Mouse (Mus musculus): Measurements from ENCODE around the gene Ube4a.

DNA sequence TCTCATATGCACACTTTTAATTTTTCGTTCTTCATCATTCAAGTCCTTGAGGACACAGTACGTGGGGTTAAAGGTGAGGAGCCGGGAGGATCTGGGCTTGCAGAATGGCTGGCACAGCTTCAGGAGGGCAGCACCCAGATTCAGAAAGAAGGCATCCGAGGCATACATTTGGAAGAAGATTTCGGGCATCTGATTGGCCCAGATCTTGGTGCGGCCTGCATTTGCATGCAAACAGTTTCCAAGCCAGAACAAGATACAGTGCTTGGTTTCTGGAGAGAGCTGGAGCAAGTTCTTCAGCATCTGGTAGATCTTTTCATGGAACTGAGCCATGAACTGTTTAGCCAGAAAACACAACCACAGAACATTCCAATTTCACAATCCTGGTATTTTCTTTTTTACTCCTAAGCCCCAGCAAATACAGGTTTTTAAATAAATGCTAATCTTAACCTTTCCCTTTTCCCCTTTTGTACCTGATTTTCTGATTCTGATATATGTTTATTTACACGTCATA, 19.2 kb downstream of the Ube4a start:
- TF ChIP-seq CTCF (IDR thresholded peaks at IDR 0.05; ENCODE audit: low read depth, low read length) (no peak), GATA2 (IDR thresholded peaks at IDR 0.05; ENCODE audit: borderline replicate concordance, low read depth, low read length) (no peak), POLR2AphosphoS5 (IDR thresholded peaks at IDR 0.05; ENCODE audit: insufficient replicate concordance, low read depth, low read length) (no peak), TAL1 (conservative IDR thresholded peaks at IDR 0.05; ENCODE audit: low read depth, low read length) (no peak)

Measured in G1E (cell line).